Mouse (Mus musculus) G1E (cell line): ENCODE measurements around the gene 1810049J17Rik. TPM values are rescaled to one million over a fixed set of nuclear protein-coding genes. Genes with fewer than 3 reads are reported as not detected.

ENCODE experiments used
- ATAC-seq: 2 replicates; pipeline ENCODE4 v1.8.0; 2016; ENCODE audit warnings: mild to moderate bottlenecking; ENCODE audit not compliant: insufficient number of reproducible peaks, poor library complexity, low FRiP score, severe bottlenecking; ENCODE audit errors: extremely low read depth
- DNase-seq: peaks from one replicate; pipeline ENCODE4 v3.0.0; 2012; ENCODE audit warnings: low spot score
- H3K27me3 ChIP-seq: 2 replicates; pipeline ENCODE4 v1.6.1; 2012; ENCODE audit warnings: mild to moderate bottlenecking, low read length, inconsistent platforms; ENCODE audit not compliant: insufficient read depth
- H3K36me3 ChIP-seq: replicated peaks from 2 replicates; pipeline ENCODE3; 2012; ENCODE audit warnings: mild to moderate bottlenecking, inconsistent platforms
- H3K4me1 ChIP-seq: 2 replicates; pipeline ENCODE4 v1.6.1; 2012; ENCODE audit warnings: low read depth, low read length, inconsistent platforms, mixed read lengths; ENCODE audit not compliant: insufficient read depth
- H3K4me3 ChIP-seq: 2 replicates; pipeline ENCODE4 v1.5.1; 2012; ENCODE audit warnings: low read depth, mild to moderate bottlenecking, inconsistent platforms, low read length, moderate library complexity, mixed read lengths
- H3K9me3 ChIP-seq: replicated peaks from 2 replicates; pipeline ENCODE4 v1.6.1; 2012; ENCODE audit warnings: inconsistent platforms
- CTCF ChIP-seq: IDR thresholded peaks from 2 replicates; pipeline ENCODE4 v1.5.1; 2012; ENCODE audit warnings: low read depth, low read length, inconsistent platforms, mixed read lengths
- GATA1 ChIP-seq: IDR thresholded peaks from 2 replicates; pipeline ENCODE4 v1.6.1; 2012; ENCODE audit warnings: borderline replicate concordance, low read length, inconsistent platforms, mixed read lengths
- GATA2 ChIP-seq: IDR thresholded peaks from 2 replicates; pipeline ENCODE4 v1.6.1; 2012; ENCODE audit warnings: low read depth, low read length, inconsistent platforms, borderline replicate concordance
- POLR2AphosphoS5 ChIP-seq: IDR thresholded peaks from 2 replicates; pipeline ENCODE4 v1.6.1; 2012; ENCODE audit warnings: low read depth, low read length, inconsistent platforms; ENCODE audit not compliant: insufficient replicate concordance
- TAL1 ChIP-seq: conservative IDR thresholded peaks from 2 replicates; pipeline ENCODE4 v1.6.1; 2012; ENCODE audit warnings: low read depth, low read length, inconsistent platforms, mixed read lengths
- polyA plus RNA-seq: library from polyadenylated mRNA; stranded (reverse); fragments of >175 nt; gene quantifications from 2 replicates; pipeline ENCODE4 v1.2.3, GENCODE M21; 2012
- total RNA-seq, 2 experiments: library from RNA; stranded (forward) in 1 of 2; stranded (reverse) in 1 of 2; fragments of 200-1000 nt in 1 of 2; fragments of >200 nt in 1 of 2; fragmentation: Nextera tagmentation in 1 of 2; gene quantifications; 2 replicates each; pipeline ENCODE4 v1.2.3; 2014 to 2017

Gene 1810049J17Rik
- total and polyA plus RNA-seq, 3 experiments, result 0.36 to 0.38 TPM; not detected in 1

GRCm38 (mm10) chr15:12314584-12314983, 7.1 kb downstream of the 1810049J17Rik start:
- ATAC-seq (no peak), DNase-seq (no peak)
- no peaks in the 10 kb centered on the region for H3K36me3 ChIP-seq
- H3K27me3 ChIP-seq, result no peaks in the 10 kb centered on the region
- H3K4me3 ChIP-seq, result no peak overlapping the region
- TF ChIP-seq GATA2, result no peak
- no peak for TF ChIP-seq POLR2AphosphoS5
- TF ChIP-seq CTCF, result no peak
- no peak for TF ChIP-seq GATA1
- TF ChIP-seq TAL1, result no peak
- no peaks in the 10 kb centered on the region for H3K9me3 ChIP-seq
- H3K4me1 ChIP-seq, result peaks cover 63% of the 10 kb centered on the region

DNA sequence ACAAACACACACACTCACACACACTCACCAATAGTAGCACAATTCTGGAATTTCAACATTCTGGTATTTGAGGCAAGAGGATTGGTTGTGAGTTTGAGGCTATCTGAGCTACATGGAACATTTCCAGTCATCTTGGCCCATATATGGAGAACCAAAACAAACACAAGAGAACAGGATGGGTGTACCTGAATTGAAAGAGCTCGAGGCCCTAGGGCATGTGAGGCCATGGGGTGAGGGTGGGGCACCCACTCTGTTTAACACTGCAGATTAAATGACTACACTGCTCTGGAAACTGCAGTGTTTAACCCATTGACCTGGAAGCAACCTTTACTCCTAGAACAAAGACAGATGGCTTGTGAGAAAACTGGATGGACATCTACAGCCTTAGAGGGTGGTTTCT, 8.4 kb downstream of the 1810049J17Rik start:
- ATAC-seq (no peak), DNase-seq (no peak)
- Histone ChIP-seq H3K4me1 (peaks cover 65% of the 10 kb centered on the region), H3K9me3 (no peaks in the 10 kb centered on the region), H3K36me3 (no peaks in the 10 kb centered on the region), H3K4me3 (no peak overlapping the region), H3K27me3 (no peaks in the 10 kb centered on the region)
- TF ChIP-seq GATA1 (no peak), GATA2 (no peak), POLR2AphosphoS5 (no peak), TAL1 (no peak), CTCF (no peak)

GRCm38 (mm10) chr15:12311465-12311864, 10.2 kb downstream of the 1810049J17Rik start:
- Histone ChIP-seq H3K27me3 (no peaks in the 10 kb centered on the region), H3K4me3 (no peak overlapping the region), H3K4me1 (peaks cover 67% of the 10 kb centered on the region), H3K36me3 (no peaks in the 10 kb centered on the region), H3K9me3 (no peaks in the 10 kb centered on the region)
- no peak for ATAC-seq
- TF ChIP-seq CTCF (no peak), POLR2AphosphoS5 (no peak), TAL1 (no peak), GATA1 (no peak), GATA2 (no peak)
- no peak for DNase-seq

GRCm38 (mm10) chr15:12310676-12311075, 11.0 kb downstream of the 1810049J17Rik start:
- peak; percentile 59 for DNase-seq
- Histone ChIP-seq H3K9me3 (no peaks in the 10 kb centered on the region), H3K4me1 (peaks cover 72% of the 10 kb centered on the region), H3K36me3 (no peaks in the 10 kb centered on the region), H3K27me3 (no peaks in the 10 kb centered on the region), H3K4me3 (no peak overlapping the region)
- TF ChIP-seq TAL1 (no peak; the same call in 1 of the 2 replicates), POLR2AphosphoS5 (no peak), GATA2 (no peak), GATA1 (no peak), CTCF (no peak)
- ATAC-seq, result 0 out of 2 replicates have a peak, but pooled peaks have one; percentile 17

- H3K36me3 ChIP-seq, result no peaks in the 10 kb centered on the region
- no peaks in the 10 kb centered on the region for H3K27me3 ChIP-seq
- peaks cover 71% of the 10 kb centered on the region for H3K4me1 ChIP-seq
- TF ChIP-seq CTCF (no peak), GATA2 (no peak), GATA1 (no peak), POLR2AphosphoS5 (no peak), TAL1 (no peak)
- no peak for DNase-seq
- no peaks in the 10 kb centered on the region for H3K9me3 ChIP-seq
- no peak overlapping the region for H3K4me3 ChIP-seq
- no peak for ATAC-seq
These were observed 13.2 kb downstream of the 1810049J17Rik start for GRCm38 (mm10) chr15:12308539-12308938.

DNA sequence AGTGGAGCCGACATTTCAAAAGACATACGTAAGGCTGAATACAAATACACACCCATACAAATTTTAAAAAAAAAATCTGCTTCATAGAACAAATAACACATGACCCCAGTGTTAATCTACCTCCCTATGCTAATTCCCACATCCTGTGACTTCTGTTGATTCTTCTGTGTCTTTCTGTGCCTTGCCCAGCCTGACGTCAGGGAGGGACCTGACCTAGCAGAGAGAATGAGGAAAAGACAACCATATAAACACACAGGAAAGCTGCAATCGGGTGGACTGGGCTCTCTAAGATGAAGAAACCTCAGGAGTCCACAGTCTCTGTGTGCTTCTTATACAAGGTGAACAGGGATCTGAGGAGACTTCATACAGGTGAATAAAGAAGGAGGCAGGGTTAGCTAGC, 14.6 kb downstream of the 1810049J17Rik start:
- H3K36me3 ChIP-seq, result no peaks in the 10 kb centered on the region
- TF ChIP-seq GATA1 (no peak), CTCF (no peak), POLR2AphosphoS5 (no peak), TAL1 (no peak), GATA2 (no peak)
- DNase-seq, result no peak
- H3K27me3 ChIP-seq, result no peaks in the 10 kb centered on the region
- H3K9me3 ChIP-seq, result no peaks in the 10 kb centered on the region
- ATAC-seq, result no peak
- peaks cover 67% of the 10 kb centered on the region for H3K4me1 ChIP-seq
- H3K4me3 ChIP-seq, result no peak overlapping the region; the same call in 1 of the 2 replicates
